11 mouse cellular contexts compared by ENCODE assay signal in the genomic region with DNA sequence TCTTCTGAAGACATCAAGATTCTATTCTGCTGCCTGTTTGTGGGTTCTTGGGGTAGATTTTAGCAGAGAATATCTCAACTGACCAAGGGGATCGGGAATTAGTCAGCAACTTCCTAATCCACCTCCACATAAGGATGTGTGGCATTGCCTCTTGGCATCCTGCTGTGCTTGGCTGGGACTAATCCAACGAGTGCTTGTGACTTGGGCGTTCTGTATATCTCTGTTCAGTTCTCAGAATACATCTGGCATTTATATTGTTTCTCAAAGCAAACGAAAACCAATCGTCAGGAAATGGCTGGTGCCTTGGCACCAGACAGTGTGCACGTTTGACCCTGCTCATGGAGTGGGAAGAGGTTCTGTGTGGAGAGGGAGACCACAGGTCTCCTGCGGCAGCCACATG. TPM values are rescaled to one million over a fixed set of nuclear protein-coding genes. Genes with fewer than 3 reads are reported as not detected.
"Had no signal": no experiment of that assay in that cellular context is flagged by ENCODE, and none has a peak within 500 bp of the region (broad histone marks: within the 10 kb centered on the region; RNA-seq: fewer than 3 reads in every experiment).

No protein-coding gene starts in this region.

- DNase-seq: lung, adult 18-20 months; lung, embryonic 14.5 days; lung, postnatal 10 days; lung, postnatal 4 days; midbrain, embryonic 14.5 days; right cerebral cortex, postnatal 14 days; thymus, adult 2 months; thymus, postnatal 25 days; thymus, postnatal 4 days had no signal

RNA-seq across cellular contexts. Expression of a gene that starts 5.9 kb away (rescaled TPM):
- total RNA-seq: megakaryocyte, adult 5-6 weeks; megakaryocyte-erythroid progenitor cell, adult 5-6 weeks had no signal

RNA-seq across cellular contexts. Expression of a gene that starts 24.8 kb away (rescaled TPM):
- total RNA-seq: megakaryocyte, adult 5-6 weeks; megakaryocyte-erythroid progenitor cell, adult 5-6 weeks had no signal

RNA-seq across cellular contexts. Expression of a gene that starts 39.9 kb away (rescaled TPM):
- total RNA-seq: megakaryocyte, adult 5-6 weeks; megakaryocyte-erythroid progenitor cell, adult 5-6 weeks had no signal
